Mouse (Mus musculus): ENCODE data around the gene Rgp1. TPM values are rescaled to one million over a fixed set of nuclear protein-coding genes. Genes with fewer than 3 reads are reported as not detected.

Gene Rgp1
- total and polyA plus RNA-seq, 2 experiments from 2014 or later, result 10.4 to 17.6 TPM

GRCm38 (mm10) chr4:43636751-43637150 lies 58.2 kb downstream of the Rgp1 start:
- DNase-seq (no peak), ATAC-seq (no peak)
- no peak overlapping the region for H3K27ac ChIP-seq (ENCODE audit: low read depth, low read length)
- H3K9ac ChIP-seq, result no peak overlapping the region
- no peaks in the 10 kb centered on the region for H3K27me3 ChIP-seq (ENCODE audit: insufficient read depth, low read length)
- no peak for TF ChIP-seq CTCF (IDR thresholded peaks at IDR 0.05; ENCODE audit: low read depth)
- H3K4me1 ChIP-seq (ENCODE audit: insufficient read depth), result peaks cover 14% of the 10 kb centered on the region
- H3K36me3 ChIP-seq (ENCODE audit: insufficient read depth), result no peaks in the 10 kb centered on the region
- H3K9me3 ChIP-seq (ENCODE audit: low read length), result no peaks in the 10 kb centered on the region
- H3K4me2 ChIP-seq (ENCODE audit: low read depth), result no peak overlapping the region
- 59% methylated on average over 6 of the region's 6 CpGs for WGBS
- no peak overlapping the region for H3K4me3 ChIP-seq (ENCODE audit: low read depth, low read length)

Small RNA genes lying within 50 kb of the gene (microRNA-seq; reads per million reads assigned to microRNA genes)
- 0 to 0.12 reads per million in 2 experiments for gene Gm25262

Other genes starting within 250 kb of the Rgp1 start
- gene Rusc2, start 196.7 kb upstream of the Rgp1 start, total RNA-seq (2014; rRNA removed), result 116 and 148 TPM in 2 replicates
- 73.2 and 75.8 TPM in 2 replicates for gene Rusc2, start 196.7 kb upstream of the Rgp1 start, polyA plus RNA-seq (2015; fragmentation: Nextera tagmentation; extraction: Ambion mirVana)
- gene Fam166b, start 149.6 kb upstream of the Rgp1 start, total RNA-seq (2014; rRNA removed), result 0.15 and 1.3 TPM in 2 replicates
- 0.58 and 0.96 TPM in 2 replicates for gene Fam166b, start 149.6 kb upstream of the Rgp1 start, polyA plus RNA-seq (2015; fragmentation: Nextera tagmentation; extraction: Ambion mirVana)
- gene Tesk1, start 136.8 kb upstream of the Rgp1 start, total RNA-seq (2014; rRNA removed), result 101 and 124 TPM in 2 replicates
- gene Tesk1, start 136.8 kb upstream of the Rgp1 start, polyA plus RNA-seq (2015; fragmentation: Nextera tagmentation; extraction: Ambion mirVana), result 14.8 and 15.4 TPM in 2 replicates
- gene Cd72, start 124.1 kb upstream of the Rgp1 start, total RNA-seq (2014; rRNA removed), result 0.19 TPM in 1 of 2 replicates, not detected in the other
- gene Cd72, start 124.1 kb upstream of the Rgp1 start, polyA plus RNA-seq (2015; fragmentation: Nextera tagmentation; extraction: Ambion mirVana), result 3.2 and 4.6 TPM in 2 replicates
- not detected in 2 replicates for gene Sit1, start 95.0 kb upstream of the Rgp1 start, total RNA-seq (2014; rRNA removed)
- not detected in 2 replicates for gene Sit1, start 95.0 kb upstream of the Rgp1 start, polyA plus RNA-seq (2015; fragmentation: Nextera tagmentation; extraction: Ambion mirVana)
- 57.3 and 86.2 TPM in 2 replicates for gene Ccdc107, start 85.8 kb upstream of the Rgp1 start, total RNA-seq (2014; rRNA removed)
- 92.2 and 103 TPM in 2 replicates for gene Ccdc107, start 85.8 kb upstream of the Rgp1 start, polyA plus RNA-seq (2015; fragmentation: Nextera tagmentation; extraction: Ambion mirVana)
- gene Arhgef39, start 79.0 kb upstream of the Rgp1 start, total RNA-seq (2014; rRNA removed), result 2.9 and 4.5 TPM in 2 replicates
- gene Arhgef39, start 79.0 kb upstream of the Rgp1 start, polyA plus RNA-seq (2015; fragmentation: Nextera tagmentation; extraction: Ambion mirVana), result 3.6 and 3.9 TPM in 2 replicates
- 0.14 and 0.31 TPM in 2 replicates for gene Car9, start 71.7 kb upstream of the Rgp1 start, total RNA-seq (2014; rRNA removed)
- 0.65 and 0.70 TPM in 2 replicates for gene Car9, start 71.7 kb upstream of the Rgp1 start, polyA plus RNA-seq (2015; fragmentation: Nextera tagmentation; extraction: Ambion mirVana)
- 4.1 and 11.7 TPM in 2 replicates for gene Tpm2, start 55.0 kb upstream of the Rgp1 start, total RNA-seq (2014; rRNA removed)
- 5.1 and 8.1 TPM in 2 replicates for gene Tpm2, start 55.0 kb upstream of the Rgp1 start, polyA plus RNA-seq (2015; fragmentation: Nextera tagmentation; extraction: Ambion mirVana)
- 61.9 and 64.4 TPM in 2 replicates for gene Creb3, start 16.4 kb upstream of the Rgp1 start, total RNA-seq (2014; rRNA removed)
- gene Creb3, start 16.4 kb upstream of the Rgp1 start, polyA plus RNA-seq (2015; fragmentation: Nextera tagmentation; extraction: Ambion mirVana), result 84.0 and 87.2 TPM in 2 replicates
- 34.4 and 44.1 TPM in 2 replicates for gene Tln1, start 16.0 kb upstream of the Rgp1 start, total RNA-seq (2014; rRNA removed)
- 66.2 and 80.4 TPM in 2 replicates for gene Tln1, start 16.0 kb upstream of the Rgp1 start, polyA plus RNA-seq (2015; fragmentation: Nextera tagmentation; extraction: Ambion mirVana)
- 31.6 and 37.7 TPM in 2 replicates for gene Gba2, start 158 bp downstream of the Rgp1 start, total RNA-seq (2014; rRNA removed)
- 45.4 and 45.5 TPM in 2 replicates for gene Gba2, start 158 bp downstream of the Rgp1 start, polyA plus RNA-seq (2015; fragmentation: Nextera tagmentation; extraction: Ambion mirVana)
- not detected in 2 replicates for gene Msmp, start 5.8 kb downstream of the Rgp1 start, total RNA-seq (2014; rRNA removed)
- 0.38 and 1.9 TPM in 2 replicates for gene Msmp, start 5.8 kb downstream of the Rgp1 start, polyA plus RNA-seq (2015; fragmentation: Nextera tagmentation; extraction: Ambion mirVana)
- gene Npr2, start 53.2 kb downstream of the Rgp1 start, total RNA-seq (2014; rRNA removed), result 28.2 and 35.3 TPM in 2 replicates
- gene Npr2, start 53.2 kb downstream of the Rgp1 start, polyA plus RNA-seq (2015; fragmentation: Nextera tagmentation; extraction: Ambion mirVana), result 7.9 and 9.1 TPM in 2 replicates
- gene Spag8, start 74.9 kb downstream of the Rgp1 start, total RNA-seq (2014; rRNA removed), result 5.8 and 6.1 TPM in 2 replicates
- 6.0 and 9.1 TPM in 2 replicates for gene Spag8, start 74.9 kb downstream of the Rgp1 start, polyA plus RNA-seq (2015; fragmentation: Nextera tagmentation; extraction: Ambion mirVana)
- 53.6 and 61.9 TPM in 2 replicates for gene Hint2, start 77.8 kb downstream of the Rgp1 start, total RNA-seq (2014; rRNA removed)
- gene Hint2, start 77.8 kb downstream of the Rgp1 start, polyA plus RNA-seq (2015; fragmentation: Nextera tagmentation; extraction: Ambion mirVana), result 80.0 and 101 TPM in 2 replicates
- 21.3 and 27.4 TPM in 2 replicates for gene Tmem8b, start 90.3 kb downstream of the Rgp1 start, total RNA-seq (2014; rRNA removed)
- gene Tmem8b, start 90.3 kb downstream of the Rgp1 start, polyA plus RNA-seq (2015; fragmentation: Nextera tagmentation; extraction: Ambion mirVana), result 8.2 and 14.1 TPM in 2 replicates
- 0.08 TPM in 1 of 2 replicates, not detected in the other for gene Fam221b, start 90.4 kb downstream of the Rgp1 start, total RNA-seq (2014; rRNA removed)
- gene Fam221b, start 90.4 kb downstream of the Rgp1 start, polyA plus RNA-seq (2015; fragmentation: Nextera tagmentation; extraction: Ambion mirVana), result 1.6 TPM in 2 replicates
- not detected in 2 replicates for gene Olfr70, start 122.1 kb downstream of the Rgp1 start, total RNA-seq (2014; rRNA removed)
- gene Olfr70, start 122.1 kb downstream of the Rgp1 start, polyA plus RNA-seq (2015; fragmentation: Nextera tagmentation; extraction: Ambion mirVana), result not detected in 2 replicates
- gene Olfr71, start 131.5 kb downstream of the Rgp1 start, total RNA-seq (2014; rRNA removed), result not detected in 2 replicates
- not detected in 2 replicates for gene Olfr71, start 131.5 kb downstream of the Rgp1 start, polyA plus RNA-seq (2015; fragmentation: Nextera tagmentation; extraction: Ambion mirVana)
- gene Hrct1, start 148.5 kb downstream of the Rgp1 start, total RNA-seq (2014; rRNA removed), result 1.7 TPM in 1 of 2 replicates, not detected in the other
- 0.75 and 1.0 TPM in 2 replicates for gene Hrct1, start 148.5 kb downstream of the Rgp1 start, polyA plus RNA-seq (2015; fragmentation: Nextera tagmentation; extraction: Ambion mirVana)
- 0.29 and 0.31 TPM in 2 replicates for gene Spaar, start 151.3 kb downstream of the Rgp1 start, total RNA-seq (2014; rRNA removed)
- gene Spaar, start 151.3 kb downstream of the Rgp1 start, polyA plus RNA-seq (2015; fragmentation: Nextera tagmentation; extraction: Ambion mirVana), result 0.25 TPM in 2 replicates
- gene Olfr159, start 192.3 kb downstream of the Rgp1 start, total RNA-seq (2014; rRNA removed), result not detected in 2 replicates
- not detected in 2 replicates for gene Olfr159, start 192.3 kb downstream of the Rgp1 start, polyA plus RNA-seq (2015; fragmentation: Nextera tagmentation; extraction: Ambion mirVana)
- gene Olfr156, start 245.2 kb downstream of the Rgp1 start, total RNA-seq (2014; rRNA removed), result not detected in 2 replicates
- gene Olfr156, start 245.2 kb downstream of the Rgp1 start, polyA plus RNA-seq (2015; fragmentation: Nextera tagmentation; extraction: Ambion mirVana), result not detected in 2 replicates

Measured in forebrain, postnatal 0 days (tissue).